Mouse (Mus musculus) olfactory bulb, adult 2 months (tissue): ENCODE results near the gene Sdhb.

Source experiments
- CTCF ChIP-seq: fragments of 200-500 bp; IDR thresholded peaks from 2 replicates; pipeline ENCODE4 v1.5.1; 2012; ENCODE audit warnings: low read depth, mild to moderate bottlenecking, low read length, moderate library complexity; ENCODE audit not compliant: insufficient read depth
- POLR2A ChIP-seq: fragments of 200-500 bp; IDR thresholded peaks from 2 replicates; pipeline ENCODE4 v1.6.1; 2012; ENCODE audit warnings: mild to moderate bottlenecking, low read depth, low read length, moderate library complexity; ENCODE audit not compliant: insufficient read depth

DNA sequence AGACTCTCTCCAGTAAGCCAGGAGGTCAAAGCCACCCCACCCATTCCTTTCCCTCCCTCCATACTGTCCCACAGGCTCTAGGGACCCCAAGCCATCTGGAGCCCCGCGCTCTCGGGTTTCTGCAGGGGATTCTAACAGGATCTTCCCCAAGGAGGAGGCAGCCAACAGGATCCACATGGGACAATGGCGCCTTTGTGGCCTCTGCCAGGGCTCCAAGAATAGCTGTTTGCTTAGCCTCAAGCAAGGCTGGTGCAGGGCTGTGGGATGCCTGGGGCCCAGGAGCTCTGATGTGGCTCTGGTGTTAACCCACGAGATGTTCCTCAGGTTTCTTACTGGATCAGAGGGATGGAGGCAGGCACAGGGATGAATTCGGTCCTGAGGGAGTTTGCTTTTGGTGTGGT is 46.3 kb upstream of the Sdhb start:
- TF ChIP-seq POLR2A (no peak), CTCF (no peak)
